Mouse (Mus musculus): ENCODE data around the gene Pex14.
A peak's percentile ranks its signal among the peaks of the same experiment; 100 is the strongest.
"Not testable (repeated sequence)": the region's sequence is repeated elsewhere in the genome, so short reads cannot be mapped to it uniquely, and the experiment has no call there.

Gene Pex14

GRCm38 (mm10) chr4:149099369-149100017, at the start of gene Pex14:
TSS of gene Pex14 (minus strand) at chr4:149099876.
- peak; percentile 89 for DNase-seq (ENCODE audit: low spot score)

GRCm38 (mm10) chr4:149149196-149149595, 49.5 kb upstream of the Pex14 start:
- no peak for DNase-seq (ENCODE audit: low spot score)

GRCm38 (mm10) chr4:149148084-149148483, 48.4 kb upstream of the Pex14 start:
- no peak for DNase-seq (ENCODE audit: low spot score)

- DNase-seq (ENCODE audit: low spot score) = no peak
These were observed 47.9 kb upstream of the Pex14 start for GRCm38 (mm10) chr4:149147528-149147927.

GRCm38 (mm10) chr4:149145151-149145550, 45.5 kb upstream of the Pex14 start:
- DNase-seq (ENCODE audit: low spot score) = no peak

- DNase-seq (ENCODE audit: low spot score) = peak; percentile 73
These were observed 44.8 kb upstream of the Pex14 start for GRCm38 (mm10) chr4:149144459-149144858.

- no peak for DNase-seq (ENCODE audit: low spot score)
These were observed 43.9 kb upstream of the Pex14 start for GRCm38 (mm10) chr4:149143594-149143993.

- DNase-seq (ENCODE audit: low spot score) = no peak
These were observed 38.8 kb upstream of the Pex14 start for GRCm38 (mm10) chr4:149138515-149138914.

- DNase-seq (ENCODE audit: low spot score) = peak; percentile 89
These were observed 37.5 kb upstream of the Pex14 start, which contains the start of gene Cenps for GRCm38 (mm10) chr4:149136982-149137770. TSS of gene Cenps (minus strand) at chr4:149137629.

- DNase-seq (ENCODE audit: low spot score) = no peak
These were observed 36.6 kb upstream of the Pex14 start for GRCm38 (mm10) chr4:149136116-149136850.

GRCm38 (mm10) chr4:149133395-149133794, 33.7 kb upstream of the Pex14 start:
- no peak for DNase-seq (ENCODE audit: low spot score)

GRCm38 (mm10) chr4:149131789-149132565, 32.3 kb upstream of the Pex14 start:
- DNase-seq (ENCODE audit: low spot score) = no peak

GRCm38 (mm10) chr4:149131021-149131752, 31.5 kb upstream of the Pex14 start:
- no peak for DNase-seq (ENCODE audit: low spot score)

GRCm38 (mm10) chr4:149128467-149128866, 28.8 kb upstream of the Pex14 start:
- no peak for DNase-seq (ENCODE audit: low spot score)

- DNase-seq (ENCODE audit: low spot score) = no peak
These were observed 27.0 kb upstream of the Pex14 start, which contains the start of gene Cort for GRCm38 (mm10) chr4:149126663-149127062. TSS of gene Cort (minus strand) at chr4:149126763.

- DNase-seq (ENCODE audit: low spot score) = no peak
These were observed 26.4 kb upstream of the Pex14 start for GRCm38 (mm10) chr4:149126115-149126509.

GRCm38 (mm10) chr4:149125341-149126114, 25.9 kb upstream of the Pex14 start:
- DNase-seq (ENCODE audit: low spot score) = no peak

GRCm38 (mm10) chr4:149123432-149123831, 23.8 kb upstream of the Pex14 start:
- DNase-seq (ENCODE audit: low spot score) = no peak

- not testable (repeated sequence) for DNase-seq (ENCODE audit: low spot score)
These were observed 20.4 kb upstream of the Pex14 start for GRCm38 (mm10) chr4:149119978-149120562.
